Mouse (Mus musculus): ENCODE results near the gene Sec14l3.
"Not testable (repeated sequence)": the region's sequence is repeated elsewhere in the genome, so short reads cannot be mapped to it uniquely, and the experiment has no call there.

Sec14l3 gene

DNA sequence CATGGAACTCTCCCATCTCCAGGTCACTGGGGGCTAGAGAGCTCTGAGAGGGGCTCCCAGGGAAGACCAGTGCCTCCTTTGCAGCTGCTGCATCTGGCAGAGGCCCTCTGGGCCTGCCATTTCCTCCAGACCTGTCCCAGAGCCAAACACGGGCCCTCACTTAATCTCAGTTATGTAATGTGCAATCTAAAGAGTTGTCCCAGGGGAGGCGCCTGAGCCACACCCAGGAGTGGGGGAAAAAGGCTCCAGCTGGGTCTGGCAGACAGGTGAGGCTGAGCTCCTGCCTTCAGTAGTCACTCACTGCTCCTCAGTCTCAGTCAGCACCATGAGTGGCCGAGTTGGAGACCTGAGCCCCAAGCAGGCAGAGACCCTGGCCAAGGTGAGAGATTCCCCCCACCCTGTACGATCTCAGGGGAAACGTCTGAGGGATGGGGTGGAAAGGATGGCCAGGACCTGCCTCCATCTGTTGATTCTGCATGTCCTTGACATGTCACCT, at the start of gene Sec14l3:
Sec14l3 (plus strand) TSS at position 215 of the 496 bp plus-strand sequence.
- DNase-seq (ENCODE audit: low read depth) = no peak

DNA sequence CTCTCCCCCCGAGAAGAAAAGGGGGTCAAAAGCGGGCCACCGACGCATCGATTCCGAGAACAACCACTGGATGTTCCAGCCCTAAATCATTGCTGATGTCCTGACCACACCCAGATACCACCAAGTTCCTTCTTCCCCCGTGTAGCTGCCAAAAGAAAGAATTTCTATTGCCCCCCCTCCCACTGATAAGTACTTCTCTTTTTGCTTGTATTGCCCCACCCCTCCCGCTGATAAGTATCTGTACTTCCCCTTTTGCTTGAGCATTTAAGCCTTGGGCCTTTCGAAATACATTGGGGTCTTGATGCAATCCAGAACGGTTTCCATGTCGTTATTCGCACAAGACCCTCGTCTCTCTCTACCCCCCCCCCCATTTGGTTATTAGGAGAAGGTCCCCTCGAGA, 48.8 kb upstream of the Sec14l3 start:
- DNase-seq (ENCODE audit: low read depth) = not testable (repeated sequence)

GRCm38 (mm10) chr11:4022111-4022510, 42.5 kb upstream of the Sec14l3 start:
- not testable (repeated sequence) for DNase-seq (ENCODE audit: low read depth)

DNA sequence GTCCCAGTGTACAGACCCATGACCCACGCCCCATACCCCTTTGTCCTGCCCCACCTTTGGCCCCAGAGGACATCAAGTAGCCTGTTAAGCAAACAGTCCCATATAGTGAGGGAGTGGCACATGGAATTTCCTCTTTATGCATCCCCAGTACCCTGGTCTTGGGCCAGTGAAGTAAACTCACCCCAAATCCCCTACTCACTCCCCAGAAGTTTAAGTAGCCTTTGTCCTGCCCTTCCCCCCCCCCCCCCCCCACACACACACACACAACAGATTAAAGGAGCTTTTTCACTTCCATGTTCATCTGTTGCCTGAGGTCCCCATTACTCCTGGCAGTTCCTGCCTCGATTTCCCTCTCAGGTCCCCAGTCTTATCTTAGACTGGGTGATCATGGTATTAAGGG, 41.3 kb upstream of the Sec14l3 start:
- DNase-seq (ENCODE audit: low read depth) = no peak

DNA sequence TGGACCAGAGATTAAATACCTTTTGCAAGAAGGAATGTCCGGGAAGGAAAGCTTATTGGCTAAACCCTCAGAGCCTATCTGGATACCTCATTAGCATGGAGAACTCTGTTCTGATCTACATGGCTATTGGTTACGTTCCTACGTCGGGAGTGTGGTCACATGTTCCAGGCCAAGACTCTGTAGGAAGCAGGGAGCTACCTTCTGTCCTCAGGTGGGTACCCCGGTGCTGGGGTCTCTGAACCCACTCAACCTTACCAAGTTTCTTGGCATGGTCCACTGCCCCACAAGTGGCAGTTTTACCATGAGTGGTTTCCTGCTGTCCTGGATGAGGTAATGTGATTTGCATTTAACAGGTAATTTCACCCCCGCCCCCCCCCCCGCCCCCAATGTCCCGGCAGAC, 37.6 kb upstream of the Sec14l3 start:
- no peak for DNase-seq (ENCODE audit: low read depth)

- no peak for DNase-seq (ENCODE audit: low read depth)
Measured at GRCm38 (mm10) chr11:4027561-4028334, 36.9 kb upstream of the Sec14l3 start.

DNA sequence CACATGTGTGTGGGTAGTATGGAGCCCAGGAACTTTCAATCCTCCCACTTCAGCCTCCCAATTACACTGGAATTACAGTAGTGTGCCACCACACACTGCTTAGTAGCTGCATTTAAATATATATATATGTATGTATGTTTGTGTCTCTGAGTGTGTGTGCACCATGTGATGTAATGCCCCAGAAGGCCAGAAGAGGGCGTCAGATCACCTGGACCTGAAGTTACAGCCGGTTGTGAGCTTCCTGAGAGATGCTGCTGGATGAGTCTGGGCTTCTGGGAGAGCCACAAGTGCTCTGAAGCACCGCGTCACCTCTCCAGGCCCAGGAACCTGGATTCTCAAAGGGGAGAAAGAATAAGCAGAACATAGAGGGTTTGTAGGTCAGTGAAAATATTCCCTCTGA, 35.3 kb upstream of the Sec14l3 start:
- DNase-seq (ENCODE audit: low read depth) = no peak

DNA sequence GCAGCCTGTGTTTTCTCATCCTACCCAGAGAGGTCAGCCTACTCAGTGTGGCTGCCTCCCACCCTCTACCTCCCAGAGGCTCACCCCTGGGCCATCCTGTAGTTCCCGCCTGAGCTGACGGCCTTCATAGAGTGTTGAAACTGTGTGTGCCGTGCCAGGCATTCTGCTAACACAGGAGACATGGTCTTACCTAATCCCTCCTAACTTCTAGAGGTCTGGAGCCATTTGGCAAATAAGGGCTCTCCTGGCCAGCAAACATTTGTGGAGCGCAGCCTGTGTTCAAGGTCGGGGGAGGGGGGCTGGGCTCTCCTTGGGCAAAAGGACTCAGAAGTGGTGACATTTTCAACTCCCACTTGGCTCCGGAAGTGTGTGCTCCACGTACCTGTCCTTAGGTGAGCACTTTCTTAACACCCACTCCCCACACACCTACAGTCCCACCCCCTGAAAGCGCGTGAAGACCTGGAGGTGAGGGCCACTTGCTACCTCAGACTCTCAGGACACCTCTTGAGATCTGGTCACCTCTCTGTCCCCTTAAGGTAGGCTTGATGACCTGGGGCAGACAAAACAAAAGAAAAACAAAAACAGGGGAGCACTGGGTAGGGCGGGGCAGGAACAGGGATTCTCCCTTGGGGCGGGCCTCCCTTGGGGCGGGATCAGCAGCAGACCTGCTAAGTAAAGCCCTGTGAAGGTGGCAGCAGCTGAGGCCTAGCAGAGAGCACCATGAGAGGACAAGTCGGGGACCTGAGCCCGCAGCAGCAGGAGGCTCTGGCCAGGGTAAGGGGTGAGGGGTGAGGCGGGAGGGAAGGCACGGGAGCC, 33.3 kb upstream of the Sec14l3 start, which contains the start of gene Sec14l4:
Sec14l4 (plus strand) TSS at position 337 of the 816 bp plus-strand sequence.
- no peak for DNase-seq (ENCODE audit: low read depth)

DNA sequence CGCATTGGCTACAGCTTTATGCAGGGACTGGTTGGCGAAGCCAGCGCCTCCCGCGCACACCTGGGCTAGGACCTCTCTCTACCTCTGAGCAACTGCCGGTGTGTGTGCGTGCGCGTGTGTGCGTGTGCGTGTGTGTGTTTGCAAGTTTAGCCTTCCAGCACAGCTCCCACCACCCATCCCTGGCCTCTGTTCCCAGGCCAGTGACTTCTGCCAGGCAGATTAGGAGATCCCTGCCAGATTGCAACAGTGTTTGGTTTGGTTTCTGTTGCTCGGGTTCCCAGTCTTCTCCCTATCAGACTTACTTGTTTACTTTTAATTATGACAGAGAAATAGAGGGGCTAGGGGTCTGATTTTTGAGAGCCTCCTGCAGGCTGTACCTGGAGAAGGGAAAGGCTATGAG, 32.7 kb upstream of the Sec14l3 start:
- no peak for DNase-seq (ENCODE audit: low read depth)

- DNase-seq (ENCODE audit: low read depth) = no peak
Measured at GRCm38 (mm10) chr11:4033471-4033870, 31.2 kb upstream of the Sec14l3 start.

GRCm38 (mm10) chr11:4034169-4034568, 30.5 kb upstream of the Sec14l3 start:
- no peak for DNase-seq (ENCODE audit: low read depth)

- no peak for DNase-seq (ENCODE audit: low read depth)
Measured at GRCm38 (mm10) chr11:4035116-4035892, 29.3 kb upstream of the Sec14l3 start.

DNA sequence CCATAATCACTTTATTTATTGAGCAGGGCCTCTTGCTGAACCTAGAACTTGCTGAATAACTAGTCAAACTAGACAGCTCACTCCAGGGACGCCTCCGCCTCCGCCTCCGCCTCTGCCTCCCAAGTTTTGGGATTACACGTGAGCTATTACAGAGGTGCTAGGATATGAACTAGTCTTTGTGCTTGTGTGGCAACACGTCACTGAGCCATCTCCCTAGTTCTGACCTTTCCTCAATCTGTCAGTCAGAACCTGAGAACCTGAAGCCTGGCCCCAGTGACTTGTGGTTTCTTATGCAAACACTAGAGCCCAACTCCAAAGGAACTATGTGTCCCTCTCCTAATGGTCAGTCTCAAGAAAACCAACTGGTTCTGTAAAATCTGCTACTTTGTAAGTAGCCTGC, 28.7 kb upstream of the Sec14l3 start:
- DNase-seq (ENCODE audit: low read depth) = no peak

GRCm38 (mm10) chr11:4036365-4037084, 28.1 kb upstream of the Sec14l3 start:
- no peak for DNase-seq (ENCODE audit: low read depth)

GRCm38 (mm10) chr11:4039951-4040350, 24.7 kb upstream of the Sec14l3 start:
- no peak for DNase-seq (ENCODE audit: low read depth)

DNA sequence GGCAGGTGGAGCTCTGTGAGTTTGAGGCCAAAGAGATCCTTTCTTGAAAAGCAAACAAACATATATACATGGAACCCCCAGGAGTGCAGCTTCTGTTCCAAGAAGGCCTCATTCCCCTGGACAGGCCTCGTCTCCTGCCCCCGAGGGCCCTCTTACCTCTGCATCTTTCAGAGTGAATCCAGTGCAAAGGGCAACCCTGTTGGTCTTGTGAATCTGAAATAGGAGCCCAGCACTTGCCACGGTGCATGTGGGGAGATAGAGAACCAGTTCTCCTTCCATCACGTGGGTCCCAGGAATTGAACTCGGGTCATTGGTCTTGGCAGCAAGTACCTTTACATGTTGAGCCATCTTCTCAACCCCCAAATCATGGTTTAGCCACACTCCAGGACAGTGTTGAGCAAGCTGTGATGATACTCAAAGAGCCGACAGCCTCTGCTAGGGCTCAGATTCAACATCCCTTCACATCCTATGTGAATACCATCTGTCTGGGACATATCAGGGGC, 23.5 kb upstream of the Sec14l3 start:
- DNase-seq (ENCODE audit: low read depth) = no peak

DNA sequence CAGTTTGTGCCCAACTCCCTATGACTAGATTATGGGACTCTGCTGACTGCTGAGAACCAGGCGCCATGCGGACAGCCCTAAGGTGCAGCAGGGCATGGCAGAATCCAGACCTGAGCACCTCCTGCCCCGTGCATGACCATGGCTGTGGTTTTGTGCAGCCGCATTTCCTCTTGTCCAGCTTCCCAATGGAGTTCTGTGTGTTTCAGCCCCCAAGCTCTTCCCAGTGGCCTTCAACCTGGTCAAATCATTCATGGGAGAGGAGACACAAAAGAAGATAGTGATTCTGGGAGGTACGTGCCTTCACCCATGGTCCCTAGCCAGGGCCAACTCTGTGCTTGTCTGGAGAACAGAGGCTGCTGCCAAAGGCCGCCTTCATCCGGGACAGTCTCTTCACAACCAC, 21.6 kb upstream of the Sec14l3 start:
- no peak for DNase-seq (ENCODE audit: low read depth)

DNA sequence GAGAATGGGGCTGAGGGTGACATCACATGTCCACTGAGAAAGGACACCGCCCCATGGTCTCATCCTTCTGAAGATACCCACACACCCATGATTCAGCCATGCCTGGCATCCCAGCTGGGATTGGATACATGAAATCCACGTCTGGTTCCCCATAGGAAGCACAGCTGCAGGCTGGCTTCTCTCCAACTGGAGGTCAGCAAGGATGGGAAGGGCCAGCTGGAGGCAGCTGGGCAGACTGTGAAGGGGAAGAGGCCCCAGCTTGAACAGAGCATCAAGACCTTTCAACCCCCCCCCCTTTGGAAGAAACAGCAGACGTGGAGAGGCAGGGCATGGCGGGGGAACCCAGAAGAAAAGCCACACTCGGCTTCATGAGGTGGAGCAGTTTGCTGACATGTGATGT, 18.1 kb upstream of the Sec14l3 start:
- DNase-seq (ENCODE audit: low read depth) = no peak

- DNase-seq (ENCODE audit: low read depth) = no peak
Measured at GRCm38 (mm10) chr11:4047766-4048165, 16.9 kb upstream of the Sec14l3 start.

DNA sequence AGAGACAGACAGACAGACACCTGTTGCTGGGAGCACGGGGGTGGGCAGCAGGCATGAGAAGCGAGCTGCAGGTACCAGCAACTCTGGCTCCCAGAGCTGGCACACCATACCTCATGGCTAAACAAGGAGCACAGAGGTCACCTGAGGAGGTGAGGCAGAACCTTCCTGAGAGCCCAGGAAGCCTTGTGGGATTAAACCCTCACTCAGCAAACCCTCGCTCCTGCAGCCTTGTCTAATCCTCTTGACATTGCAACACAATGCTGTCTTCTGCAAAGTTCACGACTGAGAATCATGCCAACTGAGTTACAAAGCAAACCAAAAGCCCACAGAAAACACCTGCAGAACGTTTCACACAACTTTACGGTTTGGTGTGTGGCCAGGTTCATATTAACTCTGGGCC, 16.2 kb upstream of the Sec14l3 start:
- no peak for DNase-seq (ENCODE audit: low read depth)

- DNase-seq (ENCODE audit: low read depth) = peak; percentile 73
Measured at GRCm38 (mm10) chr11:4053586-4053985, 11.1 kb upstream of the Sec14l3 start.
